Mouse (Mus musculus): ENCODE measurements at regions not wholly inside any gene's neighbourhood (a gene's known extent, or its start where the extent isn't known, plus 50 kb on each side); places are given as distances from the start of the nearest gene placed in this dataset.

- H3K36me3 ChIP-seq (ENCODE audit: control insufficient read depth, insufficient read depth, low read length): no peaks in the 10 kb centered on the region
- WGBS: 76% methylated on average over 5 of the region's 5 CpGs
- DNase-seq: no peak
- peaks cover 3% of the 10 kb centered on the region; the same call in 1 of the 2 replicates for H3K4me1 ChIP-seq (ENCODE audit: control insufficient read depth, insufficient read depth, low read length)
- H3K4me3 ChIP-seq (ENCODE audit: insufficient read depth, low read depth, low read length): no peak overlapping the region
- H3K27ac ChIP-seq (ENCODE audit: insufficient read depth, low read depth, low read length): no peak overlapping the region
- TF ChIP-seq CTCF (conservative IDR thresholded peaks at IDR 0.05; ENCODE audit: insufficient read depth, insufficient read length, low read depth, low read length) (no peak), POLR2A (IDR thresholded peaks at IDR 0.05; ENCODE audit: low read depth, low read length) (no peak)
- no peaks in the 10 kb centered on the region for H3K27me3 ChIP-seq (replicated peaks; ENCODE audit: control insufficient read depth, insufficient read depth, low read length)
Observed at GRCm38 (mm10) chr8:11119030-11119634, 110.9 kb upstream of the Irs2 start.

GRCm38 (mm10) chr8:11116534-11116933, 108.3 kb upstream of the Irs2 start:
- H3K4me1 ChIP-seq (ENCODE audit: control insufficient read depth, insufficient read depth, low read length): peaks cover 9% of the 10 kb centered on the region; the same call in 1 of the 2 replicates
- no peak overlapping the region for H3K27ac ChIP-seq (ENCODE audit: insufficient read depth, low read depth, low read length)
- no peak overlapping the region for H3K4me3 ChIP-seq (ENCODE audit: insufficient read depth, low read depth, low read length)
- DNase-seq: peak; percentile 65
- no peaks in the 10 kb centered on the region for H3K36me3 ChIP-seq (ENCODE audit: control insufficient read depth, insufficient read depth, low read length)
- WGBS: 62% methylated on average over 5 of the region's 5 CpGs
- no peak for TF ChIP-seq CTCF (conservative IDR thresholded peaks at IDR 0.05; ENCODE audit: insufficient read depth, insufficient read length, low read depth, low read length)
- no peak for TF ChIP-seq POLR2A (IDR thresholded peaks at IDR 0.05; ENCODE audit: low read depth, low read length)
- H3K27me3 ChIP-seq (replicated peaks; ENCODE audit: control insufficient read depth, insufficient read depth, low read length): no peaks in the 10 kb centered on the region

- peaks cover 9% of the 10 kb centered on the region; the same call in 1 of the 2 replicates for H3K4me1 ChIP-seq (ENCODE audit: control insufficient read depth, insufficient read depth, low read length)
- no peak overlapping the region for H3K4me3 ChIP-seq (ENCODE audit: insufficient read depth, low read depth, low read length)
- H3K27me3 ChIP-seq (replicated peaks; ENCODE audit: control insufficient read depth, insufficient read depth, low read length): no peaks in the 10 kb centered on the region
- TF ChIP-seq POLR2A (IDR thresholded peaks at IDR 0.05; ENCODE audit: low read depth, low read length) (no peak), CTCF (conservative IDR thresholded peaks at IDR 0.05; ENCODE audit: insufficient read depth, insufficient read length, low read depth, low read length) (no peak)
- WGBS: 44% methylated on average over 6 of the region's 6 CpGs
- DNase-seq: no peak
- H3K27ac ChIP-seq (ENCODE audit: insufficient read depth, low read depth, low read length): no peak overlapping the region
- H3K36me3 ChIP-seq (ENCODE audit: control insufficient read depth, insufficient read depth, low read length): no peaks in the 10 kb centered on the region
Observed at GRCm38 (mm10) chr8:11115210-11115609, 107.0 kb upstream of the Irs2 start.

- Histone ChIP-seq H3K4me1 (ENCODE audit: control insufficient read depth, insufficient read depth, low read length) (peaks cover 9% of the 10 kb centered on the region; the same call in 1 of the 2 replicates), H3K4me3 (ENCODE audit: insufficient read depth, low read depth, low read length) (no peak overlapping the region), H3K27ac (ENCODE audit: insufficient read depth, low read depth, low read length) (no peak overlapping the region), H3K36me3 (ENCODE audit: control insufficient read depth, insufficient read depth, low read length) (no peaks in the 10 kb centered on the region), H3K27me3 (replicated peaks; ENCODE audit: control insufficient read depth, insufficient read depth, low read length) (no peaks in the 10 kb centered on the region)
- WGBS: 71% methylated on average over 8 of the region's 8 CpGs
- no peak for DNase-seq
- TF ChIP-seq CTCF (conservative IDR thresholded peaks at IDR 0.05; ENCODE audit: insufficient read depth, insufficient read length, low read depth, low read length): no peak
- no peak for TF ChIP-seq POLR2A (IDR thresholded peaks at IDR 0.05; ENCODE audit: low read depth, low read length)
Observed at GRCm38 (mm10) chr8:11114531-11114930, 106.3 kb upstream of the Irs2 start.

- 47% methylated on average over 7 of the region's 7 CpGs for WGBS
- Histone ChIP-seq H3K27me3 (replicated peaks; ENCODE audit: control insufficient read depth, insufficient read depth, low read length) (no peaks in the 10 kb centered on the region), H3K27ac (ENCODE audit: insufficient read depth, low read depth, low read length) (no peak overlapping the region), H3K4me1 (ENCODE audit: control insufficient read depth, insufficient read depth, low read length) (peaks cover 9% of the 10 kb centered on the region; the same call in 1 of the 2 replicates), H3K4me3 (ENCODE audit: insufficient read depth, low read depth, low read length) (no peak overlapping the region), H3K36me3 (ENCODE audit: control insufficient read depth, insufficient read depth, low read length) (no peaks in the 10 kb centered on the region)
- no peak for TF ChIP-seq POLR2A (IDR thresholded peaks at IDR 0.05; ENCODE audit: low read depth, low read length)
- no peak for TF ChIP-seq CTCF (conservative IDR thresholded peaks at IDR 0.05; ENCODE audit: insufficient read depth, insufficient read length, low read depth, low read length)
- peak; percentile 39 for DNase-seq
Observed at GRCm38 (mm10) chr8:11112908-11113532, 104.8 kb upstream of the Irs2 start.

- Histone ChIP-seq H3K36me3 (ENCODE audit: control insufficient read depth, insufficient read depth, low read length) (no peaks in the 10 kb centered on the region), H3K4me3 (ENCODE audit: insufficient read depth, low read depth, low read length) (no peak overlapping the region), H3K27ac (ENCODE audit: insufficient read depth, low read depth, low read length) (no peak overlapping the region), H3K4me1 (ENCODE audit: control insufficient read depth, insufficient read depth, low read length) (peaks cover 9% of the 10 kb centered on the region; the same call in 1 of the 2 replicates), H3K27me3 (replicated peaks; ENCODE audit: control insufficient read depth, insufficient read depth, low read length) (no peaks in the 10 kb centered on the region)
- whole genome bisulfite sequencing: 62% methylated on average over 2 of the region's 2 CpGs
- DNase-seq: no peak
- no peak for TF ChIP-seq POLR2A (IDR thresholded peaks at IDR 0.05; ENCODE audit: low read depth, low read length)
- TF ChIP-seq CTCF (conservative IDR thresholded peaks at IDR 0.05; ENCODE audit: insufficient read depth, insufficient read length, low read depth, low read length): no peak
Observed at GRCm38 (mm10) chr8:11111987-11112386, 103.7 kb upstream of the Irs2 start.

GRCm38 (mm10) chr8:11107435-11107834, 99.2 kb upstream of the Irs2 start:
- Histone ChIP-seq H3K4me3 (ENCODE audit: insufficient read depth, low read depth, low read length) (no peak overlapping the region), H3K27me3 (replicated peaks; ENCODE audit: control insufficient read depth, insufficient read depth, low read length) (no peaks in the 10 kb centered on the region), H3K27ac (ENCODE audit: insufficient read depth, low read depth, low read length) (no peak overlapping the region), H3K4me1 (ENCODE audit: control insufficient read depth, insufficient read depth, low read length) (no peaks in the 10 kb centered on the region), H3K36me3 (ENCODE audit: control insufficient read depth, insufficient read depth, low read length) (no peaks in the 10 kb centered on the region)
- WGBS: 100% methylated on average over 1 of the region's 1 CpGs
- TF ChIP-seq POLR2A (IDR thresholded peaks at IDR 0.05; ENCODE audit: low read depth, low read length) (no peak), CTCF (conservative IDR thresholded peaks at IDR 0.05; ENCODE audit: insufficient read depth, insufficient read length, low read depth, low read length) (no peak)
- no peak for DNase-seq
